Mouse (Mus musculus): ENCODE results near the gene Spryd4. TPM values are rescaled to one million over a fixed set of nuclear protein-coding genes. Genes with fewer than 3 reads are reported as not detected.

Gene Spryd4
- total and polyA plus RNA-seq, 3 experiments, result 17.2 to 19.6 TPM; not detected in 1

DNA sequence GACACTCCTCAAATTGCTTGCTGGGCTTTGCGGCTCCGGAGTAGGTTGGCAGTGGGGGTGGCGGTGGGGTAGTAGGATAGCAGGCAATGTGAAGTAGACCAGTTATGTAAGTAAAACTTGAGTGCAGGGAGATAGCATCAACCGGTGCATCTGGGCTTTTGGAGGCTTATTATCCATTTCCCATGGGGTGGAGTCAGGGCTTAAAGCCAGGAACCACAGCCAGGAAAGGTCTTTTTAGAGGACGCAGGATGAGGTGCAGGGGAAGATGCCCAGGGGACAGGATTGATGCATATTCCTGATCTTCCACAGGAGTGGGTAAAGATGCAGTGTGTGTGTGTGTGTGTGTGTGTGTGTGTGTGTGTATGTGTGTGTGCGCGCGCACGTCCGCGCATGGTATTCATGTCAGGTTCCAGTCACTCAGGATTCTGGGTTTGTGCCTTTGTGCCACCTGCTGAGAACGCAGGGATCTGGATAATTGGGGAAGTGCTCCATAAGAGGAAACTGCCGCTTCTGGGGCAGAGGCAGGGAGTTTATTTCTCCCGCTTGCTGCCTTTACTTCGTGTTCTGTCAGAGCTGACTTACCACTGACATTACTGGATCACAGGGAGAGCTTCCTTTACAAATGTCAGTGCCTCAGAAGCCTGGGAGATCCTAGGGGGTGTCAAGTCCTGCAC is 26.3 kb upstream of the Spryd4 start:
- Histone ChIP-seq H3K79me2 (ENCODE audit: control insufficient read depth, insufficient read depth, low read length, poor library complexity) (peaks cover 8% of the 10 kb centered on the region; the same call in 1 of the 2 replicates), H3K27ac (ENCODE audit: control insufficient read depth, low read depth, low read length) (peak overlapping the region; percentile 22; the same call in 1 of the 2 replicates), H3K9ac (ENCODE audit: control insufficient read depth, low read depth, low read length, poor library complexity, severe bottlenecking) (no peak overlapping the region; the same call in 1 of the 2 replicates), H3K27me3 (ENCODE audit: control insufficient read depth in 1 of 2, insufficient read depth in 2 of 2, low read length in 2 of 2) (no peaks in the 10 kb centered on the region), H3K4me1 (ENCODE audit: control insufficient read depth in 1 of 2, insufficient read depth in 2 of 2, low read length in 2 of 2) (peaks cover 22 to 30% of the 10 kb centered on the region in 2 experiments), H3K4me3 (ENCODE audit: control insufficient read depth in 1 of 2, insufficient read depth in 1 of 2, low read depth in 2 of 2, low read length in 2 of 2) (no peak overlapping the region), H3K9me3 (replicated peaks; ENCODE audit: insufficient read depth, low read length) (no peaks in the 10 kb centered on the region), H3K36me3 (ENCODE audit: control insufficient read depth in 1 of 2, insufficient read depth in 2 of 2, low read length in 2 of 2) (peaks cover 2 to 32% of the 10 kb centered on the region in 2 experiments; a peak in 3 of 4 replicates)
- DNase-seq (ENCODE audit: low read depth, low spot score), result peak; percentile 65
- peak; percentile 63 for TF ChIP-seq ETS1 (IDR thresholded peaks at IDR 0.05; ENCODE audit: low read depth, low read length)
- TF ChIP-seq JUND (IDR thresholded peaks at IDR 0.05; ENCODE audit: low read depth, low read length), result no peak
- no peak for TF ChIP-seq UBTF (IDR thresholded peaks at IDR 0.05; ENCODE audit: borderline replicate concordance, insufficient read depth, low read depth, low read length)
- TF ChIP-seq MAZ (IDR thresholded peaks at IDR 0.05; ENCODE audit: low read depth, low read length), result no peak
- no peak for TF ChIP-seq MYC (IDR thresholded peaks at IDR 0.05; ENCODE audit: low read depth, low read length)
- TF ChIP-seq SMC3 (IDR thresholded peaks at IDR 0.05; ENCODE audit: low read depth, low read length), result no peak
- no peak for TF ChIP-seq MYB (IDR thresholded peaks at IDR 0.05; ENCODE audit: low read depth, low read length)
- no peak for TF ChIP-seq MXI1 (IDR thresholded peaks at IDR 0.05; ENCODE audit: low read depth, low read length)
- TF ChIP-seq TAL1 (IDR thresholded peaks at IDR 0.05; ENCODE audit: low read length), result no peak
- TF ChIP-seq GABPA (IDR thresholded peaks at IDR 0.05; ENCODE audit: low read depth, low read length), result no peak
- no peak for TF ChIP-seq MAX (IDR thresholded peaks at IDR 0.05; ENCODE audit: low read length)
- no peak for TF ChIP-seq CHD1 (IDR thresholded peaks at IDR 0.05; ENCODE audit: low read depth, low read length)
- peak; percentile 30 to 36; a peak in 2 of 4 replicates for TF ChIP-seq EP300 (IDR thresholded peaks at IDR 0.05; ENCODE audit: low read depth in 1 of 2, low read length in 2 of 2)
- no peak for TF ChIP-seq NRF1 (IDR thresholded peaks at IDR 0.05; ENCODE audit: insufficient read depth, low read depth, low read length, poor library complexity, severe bottlenecking)
- no peak for TF ChIP-seq E2F4 (IDR thresholded peaks at IDR 0.05; ENCODE audit: borderline replicate concordance, low read depth, low read length)
- no peak for TF ChIP-seq BHLHE40 (IDR thresholded peaks at IDR 0.05; ENCODE audit: borderline replicate concordance, low read depth, low read length)
- no peak for TF ChIP-seq RAD21 (IDR thresholded peaks at IDR 0.05; ENCODE audit: low read depth, low read length)
- no peak for TF ChIP-seq ZMIZ1 (IDR thresholded peaks at IDR 0.05; ENCODE audit: low read depth, low read length)
- TF ChIP-seq GATA1 (IDR thresholded peaks at IDR 0.05; ENCODE audit: low read depth, low read length), result no peak
- TF ChIP-seq ZKSCAN1 (IDR thresholded peaks at IDR 0.05; ENCODE audit: low read depth, low read length), result no peak
- TF ChIP-seq HCFC1 (IDR thresholded peaks at IDR 0.05; ENCODE audit: low read depth, low read length), result no peak
- TF ChIP-seq NELFE (IDR thresholded peaks at IDR 0.05; ENCODE audit: low read depth, low read length), result no peak
- TF ChIP-seq SIN3A (IDR thresholded peaks at IDR 0.05; ENCODE audit: low read length), result no peak; the same call in 1 of the 2 replicates
- no peak for TF ChIP-seq CHD2 (IDR thresholded peaks at IDR 0.05; ENCODE audit: low read length)
- no peak for TF ChIP-seq ELF1 (IDR thresholded peaks at IDR 0.05; ENCODE audit: low read depth, low read length)
- TF ChIP-seq ZC3H11A (IDR thresholded peaks at IDR 0.05; ENCODE audit: low read depth, low read length), result no peak
- TF ChIP-seq CTCF (IDR thresholded peaks at IDR 0.05 in 2 of 3, conservative IDR thresholded peaks at IDR 0.05 in 1 of 3; ENCODE audit: control insufficient read depth in 1 of 3, insufficient read depth in 1 of 3, low read depth in 2 of 3, low read length in 3 of 3, poor library complexity in 1 of 3, severe bottlenecking in 1 of 3), result no peak
- no peak for TF ChIP-seq ZNF384 (IDR thresholded peaks at IDR 0.05; ENCODE audit: low read depth, low read length)
- TF ChIP-seq TCF12 (IDR thresholded peaks at IDR 0.05; ENCODE audit: low read depth, low read length), result 0 out of 2 replicates have a peak, but pooled peaks have one; percentile 29
- no peak for TF ChIP-seq KAT2A (conservative IDR thresholded peaks at IDR 0.05; ENCODE audit: low read depth, low read length)
- TF ChIP-seq RCOR1 (IDR thresholded peaks at IDR 0.05; ENCODE audit: low read depth, low read length), result 0 out of 2 replicates have a peak, but pooled peaks have one; percentile 8
- TF ChIP-seq TBP (IDR thresholded peaks at IDR 0.05; ENCODE audit: low read depth, low read length), result no peak
- TF ChIP-seq POLR2AphosphoS2 (IDR thresholded peaks at IDR 0.05; ENCODE audit: low read length), result no peak
- TF ChIP-seq MAFK (IDR thresholded peaks at IDR 0.05; ENCODE audit: borderline replicate concordance, low read depth, low read length), result no peak
